Mouse (Mus musculus): ENCODE data around the gene Rrp1. TPM values are rescaled to one million over a fixed set of nuclear protein-coding genes. Genes with fewer than 3 reads are reported as not detected.

The Rrp1 gene
- total RNA-seq (2021) = 10 to 100 TPM; 60.3 to 70.5 TPM
- long read RNA-seq, experiment 1, partial matches to known transcripts = 3 of 8 reads
- long read RNA-seq, experiment 1, other reads (novel, unspliced or antisense) = 5 of 8 reads
- long read RNA-seq, experiment 2, partial matches to known transcripts = 8 of 11 reads
- long read RNA-seq, experiment 2, other reads (novel, unspliced or antisense) = 3 of 11 reads

GRCm38 (mm10) chr10:78412319-78413151 lies at the start of gene Rrp1:
Gene Rrp1, minus strand, starts transcription at chr10:78413043.
- DNase-seq (ENCODE audit: low spot score) = peak; percentile 93

DNA sequence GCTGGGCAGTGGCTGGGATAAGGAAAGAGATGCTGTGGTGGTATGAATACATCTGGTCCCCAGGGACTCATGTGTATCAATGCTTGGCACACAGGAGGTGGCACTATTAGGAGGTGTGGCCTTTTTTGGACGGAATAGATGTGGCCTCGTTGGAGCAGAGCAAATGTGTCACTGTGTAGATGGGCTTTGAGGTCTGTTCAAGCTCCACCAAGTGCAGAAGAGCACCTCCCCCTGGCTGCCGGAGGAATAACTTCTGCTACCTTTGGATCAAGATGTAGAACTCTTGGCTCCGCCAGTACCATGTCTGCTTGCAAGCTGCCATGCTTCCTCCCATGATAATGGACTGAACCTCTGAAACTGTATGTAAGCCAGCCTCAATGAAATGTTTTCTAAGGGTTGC lies 48.9 kb upstream of the Rrp1 start:
- DNase-seq (ENCODE audit: low spot score) = no peak

DNA sequence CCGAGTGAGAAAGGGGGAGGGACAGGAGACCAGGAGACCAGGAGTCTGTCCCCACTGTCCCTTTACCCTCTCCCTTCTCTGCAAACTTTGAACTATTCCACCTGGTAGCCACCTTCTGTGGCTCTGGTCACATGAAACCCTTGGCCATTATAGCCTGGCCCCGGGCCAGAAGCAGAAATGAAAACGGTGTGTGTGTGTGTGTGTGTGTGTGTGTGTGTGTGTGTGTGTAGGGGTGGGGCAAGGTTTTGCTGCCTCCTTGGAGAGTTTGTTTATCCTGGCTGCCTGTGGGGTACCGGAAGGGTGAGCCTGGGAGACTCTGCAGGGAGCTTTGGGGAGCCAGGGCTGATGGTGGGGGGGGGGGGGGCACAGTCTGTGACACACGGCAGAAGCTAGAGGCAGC lies 47.6 kb upstream of the Rrp1 start:
- DNase-seq (ENCODE audit: low spot score) = no peak

DNA sequence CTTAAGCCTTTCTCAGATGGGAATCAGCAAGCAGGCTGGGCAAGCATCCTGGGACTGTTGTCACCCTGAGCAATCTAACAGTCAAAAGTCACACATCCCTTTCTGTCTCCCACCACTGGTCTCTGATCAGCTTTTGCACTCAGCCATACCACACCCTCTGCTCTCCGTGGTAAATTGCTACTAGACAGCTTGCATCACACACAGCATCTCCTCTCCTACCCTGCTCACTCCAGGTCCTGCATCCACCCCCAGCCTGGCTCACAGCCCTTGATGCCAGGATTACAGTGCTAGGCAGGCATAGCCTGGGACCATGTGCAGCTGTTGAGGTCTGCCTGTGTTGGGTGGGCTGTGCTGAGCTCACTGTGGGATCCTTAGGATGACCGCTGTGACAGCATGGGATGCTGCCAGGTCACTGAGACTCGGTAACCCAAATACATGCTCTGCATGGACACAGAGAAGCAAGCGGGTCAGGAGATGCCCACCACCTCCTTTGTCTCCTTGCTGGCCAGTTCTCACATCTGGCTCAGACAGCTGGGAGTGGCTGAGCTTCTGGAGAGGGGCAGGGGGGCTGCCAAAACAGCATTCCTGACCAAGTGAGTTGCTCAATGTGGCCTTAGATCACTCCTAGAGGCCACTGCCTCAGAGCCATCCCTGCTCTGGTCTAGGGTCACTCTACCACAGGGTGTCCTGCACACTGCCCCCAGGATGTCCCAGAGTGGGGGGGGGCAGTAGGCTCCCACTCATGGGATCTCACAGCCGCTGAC lies 45.7 kb upstream of the Rrp1 start:
- DNase-seq (ENCODE audit: low spot score) = peak; percentile 53

DNA sequence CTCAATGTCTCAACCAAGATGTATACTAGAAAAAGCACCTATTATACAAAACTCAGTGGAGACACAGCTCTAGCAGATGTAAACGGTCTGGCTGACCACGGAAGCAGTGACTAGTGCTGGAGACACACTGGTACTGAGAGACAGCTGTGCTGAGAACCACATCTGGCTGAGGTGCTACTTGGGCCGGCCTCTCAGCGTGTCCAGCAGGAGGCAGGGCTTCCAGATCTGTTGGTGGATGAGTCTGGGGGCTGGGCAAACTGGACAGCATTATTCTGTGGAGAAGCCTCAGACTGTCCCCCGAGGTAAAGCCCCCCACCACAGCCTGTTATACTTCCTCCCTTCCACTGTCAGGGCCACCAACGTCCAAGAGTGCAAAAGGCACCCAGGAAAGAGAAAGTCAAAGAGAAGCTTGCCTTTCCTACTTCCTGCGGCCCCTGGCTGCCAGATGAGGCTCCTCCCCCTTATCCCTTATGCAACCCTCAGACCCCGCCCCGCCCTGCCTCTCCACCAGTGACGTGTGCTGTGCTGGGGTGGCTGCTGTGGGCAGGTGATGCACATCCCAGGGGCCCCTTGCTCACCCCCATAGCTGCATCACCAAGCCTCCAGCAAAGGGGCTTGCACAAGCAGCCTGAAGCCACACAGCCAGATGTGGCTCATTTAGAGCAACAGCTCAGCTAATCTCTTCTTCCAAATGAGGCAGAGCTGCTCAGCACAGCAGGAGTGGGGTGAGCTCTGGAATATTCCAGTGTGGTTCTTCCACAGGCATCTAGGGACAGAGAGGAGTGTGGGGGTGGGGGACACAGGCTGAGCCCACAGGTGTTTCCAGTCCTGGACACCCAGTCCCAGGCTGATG lies 44.9 kb upstream of the Rrp1 start:
- DNase-seq (ENCODE audit: low spot score) = peak; percentile 78

DNA sequence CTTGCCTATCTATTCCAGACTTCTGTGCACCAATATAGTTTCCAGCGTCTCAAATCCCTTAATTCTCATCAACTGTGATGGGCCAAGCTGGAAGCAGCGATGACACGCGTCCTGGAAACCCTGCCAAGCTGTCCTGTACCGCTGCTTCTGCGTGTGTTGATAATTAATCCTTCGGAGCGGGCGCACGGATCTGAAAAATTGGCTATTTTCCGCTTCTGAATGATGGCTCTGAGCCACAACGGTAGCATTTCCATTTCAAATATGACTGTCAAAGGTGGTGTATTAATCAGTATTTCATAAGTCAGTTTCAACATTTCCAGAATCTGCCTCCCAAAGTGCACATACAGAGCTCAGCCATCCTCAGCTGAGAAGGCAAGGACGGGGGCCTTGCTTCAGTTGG lies 43.9 kb upstream of the Rrp1 start:
- no peak for DNase-seq (ENCODE audit: low spot score)

- no peak for DNase-seq (ENCODE audit: low spot score)
Measured at GRCm38 (mm10) chr10:78452641-78453040, 39.8 kb upstream of the Rrp1 start.

DNA sequence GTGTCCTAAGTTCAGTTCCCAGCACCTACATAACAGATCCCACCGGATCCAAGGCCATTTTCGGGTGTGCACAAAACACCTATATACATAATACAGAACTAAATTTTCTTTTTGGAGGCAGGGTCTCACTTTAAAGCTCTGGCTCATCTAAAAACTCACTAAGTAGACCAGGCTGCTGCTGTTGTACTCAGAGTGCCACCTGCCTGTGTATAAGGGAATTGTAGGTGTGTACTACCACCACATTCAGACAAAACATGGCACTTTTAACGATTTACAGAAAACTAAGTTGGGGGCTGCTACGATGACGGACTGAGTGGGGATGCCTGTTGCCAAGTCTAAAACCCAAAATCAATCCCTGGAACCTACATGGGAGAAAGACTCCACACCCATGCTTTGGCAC lies 37.9 kb upstream of the Rrp1 start:
- DNase-seq (ENCODE audit: low spot score) = no peak

GRCm38 (mm10) chr10:78447396-78447795 lies 34.6 kb upstream of the Rrp1 start:
- no peak for DNase-seq (ENCODE audit: low spot score)

DNA sequence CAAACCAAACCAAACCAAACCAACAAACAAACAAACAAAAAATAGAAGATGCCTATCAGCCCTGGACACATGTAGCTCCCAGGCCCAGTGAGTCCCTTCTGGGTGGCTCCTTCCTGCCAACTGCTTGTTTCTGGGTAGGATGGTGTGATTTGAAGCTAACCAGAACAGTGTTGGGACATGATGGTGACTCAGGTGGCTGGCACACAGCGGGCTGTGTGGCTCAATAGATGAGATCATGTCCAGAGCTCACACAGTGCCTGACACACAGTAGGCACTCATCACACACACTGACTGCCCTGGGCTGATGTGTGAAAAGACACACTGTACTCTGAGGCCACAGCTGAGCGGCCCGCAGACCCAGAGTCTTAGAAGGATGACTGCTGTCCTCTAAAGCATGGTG lies 33.4 kb upstream of the Rrp1 start:
- no peak for DNase-seq (ENCODE audit: low spot score)

- DNase-seq (ENCODE audit: low spot score) = no peak
Measured at GRCm38 (mm10) chr10:78442292-78442691, 29.4 kb upstream of the Rrp1 start.

DNA sequence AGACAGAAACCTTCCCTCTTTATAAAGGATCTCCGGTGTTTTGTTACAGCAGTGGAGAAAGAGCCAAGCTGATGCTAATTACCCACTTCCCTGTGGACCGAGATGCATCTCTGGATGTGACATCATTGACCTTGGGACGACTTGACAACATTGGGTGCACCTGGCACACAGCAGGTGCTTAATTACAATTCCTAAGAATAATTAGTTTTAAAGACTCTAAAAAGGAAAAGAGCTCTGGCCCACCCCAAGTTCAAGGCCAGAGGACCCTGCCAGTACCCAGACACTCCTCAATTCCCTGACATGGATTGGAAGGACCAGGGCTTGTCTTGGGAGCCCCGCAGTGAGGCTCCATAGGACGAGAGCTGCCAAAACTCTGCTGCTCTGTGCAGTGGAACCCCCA lies 28.8 kb upstream of the Rrp1 start:
- no peak for DNase-seq (ENCODE audit: low spot score)

GRCm38 (mm10) chr10:78440812-78441211 lies 28.0 kb upstream of the Rrp1 start:
- DNase-seq (ENCODE audit: low spot score) = no peak

DNA sequence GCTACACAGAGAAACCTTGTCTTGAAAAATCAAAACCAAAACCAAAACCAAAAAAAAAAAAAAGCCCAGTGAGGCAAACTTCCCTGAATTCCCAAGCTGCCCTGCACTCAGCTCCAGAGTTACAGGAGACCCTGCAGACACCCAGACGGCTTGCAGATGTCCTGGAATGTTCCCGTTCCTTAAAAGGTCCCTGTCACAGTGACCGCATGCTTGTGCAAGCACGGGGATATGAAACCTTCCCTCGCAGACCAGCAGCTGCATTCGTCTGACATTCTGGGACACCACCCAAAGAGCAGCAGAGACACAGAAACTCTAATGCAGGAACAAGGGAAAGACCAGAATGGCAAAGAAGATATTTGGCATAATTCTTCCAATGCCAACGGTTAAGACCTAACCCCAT lies 27.1 kb upstream of the Rrp1 start:
- no peak for DNase-seq (ENCODE audit: low spot score)

DNA sequence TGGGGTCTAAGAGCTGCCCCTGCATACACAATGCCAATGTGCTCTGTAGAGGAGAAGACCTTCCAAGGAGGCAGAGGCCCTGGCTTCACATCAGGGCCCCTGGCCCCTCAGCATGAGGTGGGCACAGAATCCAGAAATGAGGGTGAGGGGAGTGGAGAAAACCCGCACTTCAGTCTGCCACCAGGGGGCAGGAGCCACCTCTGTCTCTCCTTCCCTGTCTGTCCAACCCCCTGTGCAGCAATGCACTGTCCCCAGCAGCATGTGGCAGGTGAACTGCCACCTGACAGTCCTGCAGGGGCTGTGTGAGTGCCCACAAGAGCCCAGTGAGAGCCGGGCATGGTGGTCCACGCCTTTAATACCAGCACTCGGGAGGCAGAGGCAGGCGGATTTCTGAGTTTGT lies 26.7 kb upstream of the Rrp1 start:
- no peak for DNase-seq (ENCODE audit: low spot score)

GRCm38 (mm10) chr10:78438094-78438493 lies 25.3 kb upstream of the Rrp1 start:
- peak; percentile 73 for DNase-seq (ENCODE audit: low spot score)

GRCm38 (mm10) chr10:78432853-78433252 lies 20.0 kb upstream of the Rrp1 start:
- DNase-seq (ENCODE audit: low spot score) = no peak

DNA sequence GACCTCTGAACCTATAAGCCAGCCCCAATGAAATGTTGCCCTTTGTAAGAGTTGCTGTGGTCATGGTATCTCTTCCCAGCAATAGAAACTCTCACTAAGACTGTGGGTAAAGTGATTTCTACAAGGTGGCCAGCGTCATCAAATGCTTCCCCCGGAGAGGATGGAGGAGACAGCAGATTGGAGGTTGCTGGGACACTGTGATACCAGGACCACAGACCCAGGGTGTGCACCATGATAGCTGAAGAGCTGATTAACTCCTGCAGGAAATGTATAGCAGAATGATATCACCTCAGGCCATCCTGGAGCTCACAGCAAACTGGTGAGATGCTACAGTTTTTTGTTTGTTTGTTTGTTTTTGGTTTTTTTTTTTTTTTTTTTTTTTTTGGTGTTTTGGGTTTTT lies 16.9 kb upstream of the Rrp1 start:
- no peak for DNase-seq (ENCODE audit: low spot score)

DNA sequence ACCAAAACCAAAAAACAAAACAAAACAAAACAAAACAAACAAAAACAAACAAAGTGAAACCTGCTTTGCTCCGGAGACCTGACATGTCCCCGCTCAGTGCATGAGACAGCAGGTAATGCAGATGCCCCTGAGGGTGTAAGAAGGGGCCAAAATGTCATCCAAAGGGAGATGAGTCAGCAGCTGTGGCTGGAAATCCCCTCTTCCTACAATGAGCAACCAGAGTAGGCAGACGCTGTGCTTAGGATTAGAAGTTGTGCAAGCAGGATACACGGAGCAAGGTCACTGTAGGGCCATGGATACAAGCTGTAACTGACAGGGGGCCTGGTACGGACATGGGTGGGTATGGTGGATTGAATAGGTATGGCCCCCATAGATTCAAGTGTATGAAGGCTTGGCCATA lies 16.3 kb upstream of the Rrp1 start:
- DNase-seq (ENCODE audit: low spot score) = no peak

- DNase-seq (ENCODE audit: low spot score) = no peak
Measured at GRCm38 (mm10) chr10:78428070-78428469, 15.2 kb upstream of the Rrp1 start.

DNA sequence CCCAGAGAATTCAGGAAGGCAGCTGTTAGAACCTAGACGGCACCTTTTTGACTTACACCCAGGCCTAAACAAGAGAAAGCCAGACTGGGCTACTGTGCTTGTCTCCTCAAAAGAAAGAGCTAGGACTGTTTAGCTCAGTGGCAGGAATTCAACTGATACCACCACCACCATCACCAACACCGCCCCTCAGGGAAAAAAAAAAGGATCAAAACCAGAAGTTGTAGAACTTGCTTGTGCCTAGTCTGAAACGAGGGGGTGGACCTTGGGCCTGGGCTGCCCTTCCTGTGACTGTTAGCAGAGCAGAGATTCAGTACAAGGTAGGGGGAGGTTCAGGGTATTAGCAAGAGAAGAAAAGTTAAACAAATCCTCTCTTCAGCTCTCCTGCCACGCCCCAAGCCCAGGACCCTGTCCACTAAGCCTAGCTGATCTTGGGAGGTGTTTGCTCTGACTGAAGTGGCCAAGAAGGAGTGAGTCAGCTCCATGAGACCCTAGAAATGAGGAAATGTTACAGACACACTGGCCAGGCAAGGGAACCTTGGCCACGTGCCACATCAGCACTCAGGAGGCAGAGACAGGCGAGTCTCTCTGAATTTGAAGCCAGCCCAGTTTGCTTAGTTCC lies 13.4 kb upstream of the Rrp1 start:
- no peak for DNase-seq (ENCODE audit: low spot score)
